Mouse (Mus musculus) CH12.LX (cell line): ENCODE results near the gene Slc7a15. TPM values are rescaled to one million over a fixed set of nuclear protein-coding genes. Genes with fewer than 3 reads are reported as not detected.

Source experiments
- DNase-seq: peaks from one replicate; pipeline ENCODE4 v3.0.0-alpha.2; 2013; ENCODE audit errors: extremely low read depth
- H3K27ac ChIP-seq: 2 replicates; pipeline ENCODE4 v1.5.1; 2012; ENCODE audit warnings: low read depth, mild to moderate bottlenecking, control low read depth, moderate library complexity; ENCODE audit not compliant: insufficient read depth
- H3K27me3 ChIP-seq: replicated peaks from 2 replicates; pipeline ENCODE3; 2012; ENCODE audit warnings: inconsistent platforms
- H3K36me3 ChIP-seq, 2 experiments: replicated peaks in 1 of 2; 2 replicates each; pipeline versions ENCODE3 to v1.6.1; 2012; ENCODE audit warnings: inconsistent platforms in 1 of 2, low read length in 1 of 2, mild to moderate bottlenecking in 1 of 2, mixed read lengths in 1 of 2, moderate library complexity in 1 of 2; ENCODE audit not compliant: control insufficient read depth in 1 of 2, insufficient read depth in 1 of 2
- H3K4me1 ChIP-seq, 2 experiments: 2 replicates each; pipeline ENCODE4 v1.6.1; 2012; ENCODE audit warnings: inconsistent platforms in 1 of 2, moderate library complexity in 1 of 2; ENCODE audit not compliant: insufficient read depth in 2 of 2, control insufficient read depth in 1 of 2
- H3K4me2 ChIP-seq: 2 replicates; pipeline ENCODE4 v1.6.1; 2012; ENCODE audit warnings: low read depth, mild to moderate bottlenecking, control low read depth; ENCODE audit not compliant: poor library complexity, insufficient read depth, severe bottlenecking
- H3K4me3 ChIP-seq, 3 experiments: fragments of 150-350 bp in 1 of 3; sonication (generic) in 1 of 3; replicated peaks in 1 of 3; 2 replicates each; pipeline versions ENCODE3 to v1.5.1; 2011 to 2012; ENCODE audit warnings: low read depth in 2 of 3, low read length in 2 of 3, mild to moderate bottlenecking in 2 of 3, moderate library complexity in 2 of 3, control low read depth in 1 of 3, improper control_type of control experiment in 1 of 3, inconsistent platforms in 1 of 3, mixed read lengths in 1 of 3; ENCODE audit not compliant: poor library complexity in 1 of 3
- H3K79me2 ChIP-seq: replicated peaks from 2 replicates; pipeline ENCODE4 v1.6.1; 2012; ENCODE audit warnings: mild to moderate bottlenecking, moderate library complexity; ENCODE audit not compliant: control insufficient read depth, poor library complexity, insufficient read depth, severe bottlenecking; ENCODE audit errors: extremely low read depth
- H3K9ac ChIP-seq: 2 replicates; pipeline ENCODE4 v1.6.1; 2012; ENCODE audit warnings: low read depth, mild to moderate bottlenecking, control low read depth, moderate library complexity; ENCODE audit not compliant: insufficient read depth
- H3K9me3 ChIP-seq: replicated peaks from 2 replicates; pipeline ENCODE3; 2012; ENCODE audit warnings: low read length, inconsistent platforms, mixed read lengths
- BHLHE40 ChIP-seq: IDR thresholded peaks from 2 replicates; pipeline ENCODE4 v1.6.1; 2011; ENCODE audit warnings: mild to moderate bottlenecking, low read depth, low read length, improper control_type of control experiment
- CHD2 ChIP-seq: IDR thresholded peaks from 2 replicates; pipeline ENCODE4 v1.6.1; 2011; ENCODE audit warnings: low read length, improper control_type of control experiment
- CTCF ChIP-seq, 2 experiments: IDR thresholded peaks in 1 of 2; conservative IDR thresholded peaks in 1 of 2; 2 replicates each; pipeline ENCODE4 v1.5.1; 2011 to 2012; ENCODE audit warnings: low read depth in 2 of 2, low read length in 2 of 2, improper control_type of control experiment in 1 of 2, inconsistent platforms in 1 of 2, mild to moderate bottlenecking in 1 of 2, moderate library complexity in 1 of 2
- EP300 ChIP-seq: IDR thresholded peaks from 2 replicates; pipeline ENCODE4 v1.6.1; 2011; ENCODE audit warnings: low read length, improper control_type of control experiment
- GABPA ChIP-seq: IDR thresholded peaks from 2 replicates; pipeline ENCODE4 v1.6.1; 2012; ENCODE audit warnings: low read depth, low read length, improper control_type of control experiment, inconsistent platforms; ENCODE audit not compliant: insufficient replicate concordance
- HCFC1 ChIP-seq: IDR thresholded peaks from 2 replicates; pipeline ENCODE4 v1.6.1; 2012; ENCODE audit warnings: low read depth, mild to moderate bottlenecking, inconsistent platforms, low read length, improper control_type of control experiment
- IRF4 ChIP-seq: IDR thresholded peaks from 2 replicates; pipeline ENCODE4 v1.6.1; 2014; ENCODE audit warnings: low read depth, mild to moderate bottlenecking, inconsistent platforms, low read length, improper control_type of control experiment
- JUN ChIP-seq: IDR thresholded peaks from 2 replicates; pipeline ENCODE4 v1.6.1; 2011; ENCODE audit warnings: low read depth, mild to moderate bottlenecking, low read length, improper control_type of control experiment, moderate library complexity; ENCODE audit not compliant: insufficient read depth
- KAT2A ChIP-seq: IDR thresholded peaks from 2 replicates; pipeline ENCODE4 v1.6.1; 2012; ENCODE audit warnings: low read length, improper control_type of control experiment, inconsistent platforms; ENCODE audit not compliant: insufficient replicate concordance
- MAX ChIP-seq: IDR thresholded peaks from 2 replicates; pipeline ENCODE4 v1.6.1; 2011; ENCODE audit warnings: low read length, improper control_type of control experiment
- MAZ ChIP-seq: IDR thresholded peaks from 2 replicates; pipeline ENCODE4 v1.6.1; 2012; ENCODE audit warnings: low read depth, mild to moderate bottlenecking, inconsistent platforms, low read length, improper control_type of control experiment, moderate library complexity
- MEF2A ChIP-seq: IDR thresholded peaks from 2 replicates; pipeline ENCODE4 v1.6.1; 2014; ENCODE audit warnings: low read depth, mild to moderate bottlenecking, inconsistent platforms, low read length, improper control_type of control experiment, borderline replicate concordance
- MXI1 ChIP-seq: IDR thresholded peaks from 2 replicates; pipeline ENCODE4 v1.6.1; 2011; ENCODE audit warnings: mild to moderate bottlenecking, low read depth, low read length, improper control_type of control experiment
- MYC ChIP-seq: IDR thresholded peaks from 2 replicates; pipeline ENCODE4 v1.6.1; 2011; ENCODE audit warnings: low read depth, mild to moderate bottlenecking, improper control_type of control experiment, low read length
- NELFE ChIP-seq: IDR thresholded peaks from 2 replicates; pipeline ENCODE4 v1.6.1; 2011; ENCODE audit warnings: low read depth, low read length, improper control_type of control experiment
- NRF1 ChIP-seq: IDR thresholded peaks from 2 replicates; pipeline ENCODE4 v1.6.1; 2014; ENCODE audit warnings: low read depth, mild to moderate bottlenecking, inconsistent platforms, low read length, improper control_type of control experiment, moderate library complexity
- POLR2A ChIP-seq: IDR thresholded peaks from 2 replicates; pipeline ENCODE4 v1.6.1; 2011; ENCODE audit warnings: low read depth, mild to moderate bottlenecking, improper control_type of control experiment, low read length
- POLR2AphosphoS2 ChIP-seq: IDR thresholded peaks from 2 replicates; pipeline ENCODE4 v1.6.1; 2011; ENCODE audit warnings: low read depth, low read length, improper control_type of control experiment
- RAD21 ChIP-seq: IDR thresholded peaks from 2 replicates; pipeline ENCODE4 v1.6.1; 2011; ENCODE audit warnings: low read depth, mild to moderate bottlenecking, low read length, improper control_type of control experiment, moderate library complexity
- RCOR1 ChIP-seq: conservative IDR thresholded peaks from 2 replicates; pipeline ENCODE4 v1.6.1; 2012; ENCODE audit warnings: low read depth, mild to moderate bottlenecking, inconsistent platforms, low read length, improper control_type of control experiment
- SIN3A ChIP-seq: IDR thresholded peaks from 2 replicates; pipeline ENCODE4 v1.6.1; 2012; ENCODE audit warnings: low read length, improper control_type of control experiment, inconsistent platforms
- TBP ChIP-seq: conservative IDR thresholded peaks from 2 replicates; pipeline ENCODE4 v1.6.1; 2011; ENCODE audit warnings: low read depth, low read length, improper control_type of control experiment
- TCF12 ChIP-seq: IDR thresholded peaks from 2 replicates; pipeline ENCODE4 v1.6.1; 2014; ENCODE audit warnings: low read depth, mild to moderate bottlenecking, inconsistent platforms, low read length, improper control_type of control experiment
- USF1 ChIP-seq: IDR thresholded peaks from 2 replicates; pipeline ENCODE4 v1.6.1; 2014; ENCODE audit warnings: low read depth, mild to moderate bottlenecking, inconsistent platforms, low read length, improper control_type of control experiment
- USF2 ChIP-seq: conservative IDR thresholded peaks from 2 replicates; pipeline ENCODE4 v1.6.1; 2011; ENCODE audit warnings: low read depth, low read length, improper control_type of control experiment
- ZC3H11A ChIP-seq: IDR thresholded peaks from 2 replicates; pipeline ENCODE4 v1.6.1; 2012; ENCODE audit warnings: low read depth, mild to moderate bottlenecking, inconsistent platforms, low read length, improper control_type of control experiment
- ZKSCAN1 ChIP-seq: IDR thresholded peaks from 2 replicates; pipeline ENCODE4 v1.6.1; 2012; ENCODE audit warnings: low read depth, inconsistent platforms, low read length, improper control_type of control experiment, borderline replicate concordance
- ZMIZ1 ChIP-seq: IDR thresholded peaks from 2 replicates; pipeline ENCODE4 v1.6.1; 2012; ENCODE audit warnings: low read depth, mild to moderate bottlenecking, inconsistent platforms, low read length, improper control_type of control experiment
- dilution Hi-C: fragments of 300-500 bp; cut with MboI; formaldehyde crosslinking; loops from 2 replicates; pipeline ENCODE4 v1.14.3; 2020; ENCODE audit warnings: low sequenced_read_pairs; ENCODE audit not compliant: extremely low pct_unique_long_range_greater_than_20kb, extremely low pct_ligation_motif_present
- in situ Hi-C: fragments of 300-500 bp; cut with MboI; formaldehyde crosslinking; loops from 3 replicates; pipeline ENCODE4 v1.14.3; 2019; ENCODE audit warnings: low sequenced_read_pairs, low pct_ligation_motif_present, low pct_unique_long_range_greater_than_20kb, mixed read lengths
- polyA plus RNA-seq: library from polyadenylated mRNA; unstranded; fragments of >175 nt; gene quantifications from 2 replicates; pipeline ENCODE4 v1.2.1, GENCODE M21; 2012; ENCODE audit warnings: low read depth; ENCODE audit not compliant: insufficient read length
- total RNA-seq, 2 experiments: library from RNA; depleted of rRNA; stranded (reverse); fragments of 300-350 nt in 1 of 2; fragments of >200 nt in 1 of 2; gene quantifications; 2 replicates each; pipeline ENCODE4 v1.2.3; 2012 to 2014

Slc7a15 gene
- total and polyA plus RNA-seq, 3 experiments = not detected

DNA sequence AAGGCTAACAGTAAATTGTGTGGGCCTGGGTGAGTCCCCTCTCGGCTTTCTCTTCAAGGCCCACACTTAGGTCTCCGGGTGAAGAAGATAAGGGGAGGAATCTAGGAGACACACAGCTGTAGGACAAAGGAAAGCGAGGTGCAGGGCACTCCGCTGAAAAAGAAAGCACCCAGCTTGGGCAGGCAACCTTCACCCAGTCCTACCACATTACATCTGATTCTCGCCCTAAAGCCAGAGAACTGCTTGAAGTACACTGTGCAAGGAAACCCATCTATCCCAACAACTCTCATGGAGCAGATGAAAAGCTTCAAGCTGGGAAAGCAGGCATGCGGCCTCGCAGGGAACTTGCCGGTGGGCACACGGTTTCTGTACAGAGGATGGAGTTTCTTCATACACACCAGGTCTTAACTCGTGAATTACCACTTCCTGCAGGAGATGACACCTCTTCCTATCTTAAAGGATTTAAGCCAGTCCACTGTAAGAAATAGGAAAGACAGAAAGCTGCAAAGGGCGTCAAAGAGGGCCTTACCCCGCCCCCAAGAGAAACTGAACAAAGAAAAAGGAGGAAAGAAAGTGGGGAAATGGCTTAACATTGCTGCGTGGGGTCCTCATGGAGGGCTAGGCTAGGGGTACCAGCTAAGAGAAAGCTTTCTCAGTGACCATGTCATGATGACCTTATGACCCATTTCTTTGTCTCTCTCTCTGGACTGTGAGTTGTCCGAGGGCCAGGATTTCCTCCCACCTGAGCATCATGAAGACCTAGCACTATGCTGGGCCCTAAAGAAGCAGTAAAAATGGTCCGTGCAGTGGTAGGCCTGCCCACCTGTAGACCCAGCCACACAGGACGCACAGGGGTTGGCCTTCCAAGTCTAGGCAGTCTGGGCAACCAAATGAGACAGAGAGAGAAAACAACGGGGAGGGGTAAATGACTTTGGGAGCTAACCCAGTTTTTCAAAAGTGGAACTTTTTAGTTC, 98.0 kb downstream of the Slc7a15 start:
- Histone ChIP-seq H3K79me2 (peaks cover 15% of the 10 kb centered on the region), H3K9me3 (no peaks in the 10 kb centered on the region), H3K4me2 (peak overlapping the region; percentile 83), H3K4me3 (peak overlapping the region; percentile 49 to 76 (median 76)), H3K4me1 (peaks cover 4 to 33% of the 10 kb centered on the region in 2 experiments), H3K9ac (peak overlapping the region; percentile 78), H3K27me3 (no peaks in the 10 kb centered on the region), H3K27ac (peak overlapping the region; percentile 47), H3K36me3 (peaks cover 0 to 7% of the 10 kb centered on the region in 2 experiments)
- in situ Hi-C loops (loop anchor here (5.0 kb wide), 1 partner anchor 179 kb away; no protein-coding TSS in a partner anchor), dilution Hi-C loops (no loop called here)
- DNase-seq = no peak
- TF ChIP-seq USF1 (no peak), RAD21 (no peak), JUN (no peak), MAZ (no peak), MAX (no peak), KAT2A (no peak), POLR2AphosphoS2 (no peak)

DNA sequence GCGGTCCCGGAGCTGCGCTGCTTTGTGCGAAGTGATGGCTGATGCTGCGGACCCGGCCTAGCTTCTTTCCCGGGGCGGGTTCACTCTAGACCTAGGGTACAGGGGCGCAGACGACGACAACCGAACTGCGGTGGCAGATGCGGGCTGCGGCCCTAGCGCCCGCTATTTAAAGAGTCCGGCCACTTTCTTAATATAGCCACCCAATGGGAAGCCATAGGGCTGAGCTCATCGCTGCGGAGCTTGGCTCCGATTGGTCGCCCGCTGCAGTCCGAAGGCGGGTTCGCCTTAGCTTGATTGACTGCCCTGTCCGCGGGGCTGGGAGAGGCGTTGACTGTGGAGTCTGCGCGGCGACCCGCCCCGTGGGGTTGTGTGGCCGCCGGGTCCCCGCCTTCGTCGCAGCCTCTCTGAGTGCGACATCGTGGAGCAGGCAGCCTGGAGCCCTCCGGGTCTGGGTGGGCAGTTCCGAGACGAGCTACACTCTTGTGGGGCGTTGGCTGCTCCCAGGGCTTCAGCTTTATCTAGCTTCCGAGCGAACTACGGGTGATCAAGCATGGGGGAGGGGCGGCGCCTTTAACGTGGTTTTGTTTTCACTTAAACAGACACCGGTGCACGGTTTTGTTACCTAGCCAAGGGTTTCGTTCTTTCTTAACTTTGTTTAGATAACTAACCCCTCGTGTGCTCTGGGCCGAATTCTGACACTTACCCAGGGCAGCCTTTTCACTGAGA, 98.8 kb downstream of the Slc7a15 start, which contains the start of gene Rhob:
Gene Rhob, minus strand, starts transcription at position 139 of the 726 bp plus-strand sequence.
- Histone ChIP-seq H3K27me3 (no peaks in the 10 kb centered on the region), H3K9me3 (no peaks in the 10 kb centered on the region), H3K4me1 (peaks cover 4 to 36% of the 10 kb centered on the region in 2 experiments), H3K4me3 (peak within 1 kb of the TSS; percentile 62 to 98 (median 76)), H3K36me3 (peaks cover 0 to 7% of the 10 kb centered on the region in 2 experiments), H3K9ac (peak within 1 kb of the TSS; percentile 96), H3K4me2 (peak within 1 kb of the TSS; percentile 83), H3K27ac (peak within 1 kb of the TSS; percentile 91), H3K79me2 (peaks cover 15% of the 10 kb centered on the region)
- peak; percentile 94 for DNase-seq
- dilution Hi-C loops = no loop called here
- in situ Hi-C loops = loop anchor here (5.0 kb wide), 1 partner anchor 178 kb away; no protein-coding TSS in a partner anchor
- TF ChIP-seq TBP (peak; percentile 98), ZC3H11A (no peak), MAX (peak; percentile 59; the same call in 1 of the 2 replicates), ZKSCAN1 (no peak), POLR2A (peak; percentile 99), MEF2A (peak; percentile 96), IRF4 (no peak), ZMIZ1 (peak; percentile 98), MYC (0 out of 2 replicates have a peak, but pooled peaks have one; percentile 29), RCOR1 (no peak), USF2 (no peak), NRF1 (peak; percentile 81), POLR2AphosphoS2 (peak; percentile 91), JUN (peak; percentile 87), GABPA (no peak), HCFC1 (peak; percentile 38), EP300 (no peak), NELFE (peak; percentile 99), SIN3A (peak; percentile 84), CTCF (conservative IDR thresholded peaks at IDR 0.05 in 1 of 2, IDR thresholded peaks at IDR 0.05 in 1 of 2; ENCODE audit: low read depth in 2 of 2, low read length in 2 of 2) (no peak), TCF12 (peak; percentile 68; the same call in 1 of the 2 replicates), BHLHE40 (peak; percentile 65), CHD2 (peak; percentile 29), MXI1 (peak; percentile 78; the same call in 1 of the 2 replicates)
